Mouse (Mus musculus) hindbrain, embryonic 16.5 days (tissue): ENCODE results near the gene Fam207a. TPM values are rescaled to one million over a fixed set of nuclear protein-coding genes. Genes with fewer than 3 reads are reported as not detected.
A peak's percentile ranks its signal among the peaks of the same experiment; 100 is the strongest.

ENCODE experiments used
- ATAC-seq: fragments of 200-750 bp; cut with Nextera tagmentation; 2 replicates; pipeline ENCODE4 v1.8.0; 2017; ENCODE audit warnings: moderate TSS enrichment, moderate library complexity
- H3K27ac ChIP-seq: fragments of 300-500 bp; sonication (generic); 2 replicates; pipeline ENCODE4 v1.5.1; 2014; ENCODE audit warnings: low read depth, mild to moderate bottlenecking, control low read depth, low read length, moderate library complexity
- H3K27me3 ChIP-seq: fragments of 300-500 bp; sonication (generic); replicated peaks from 2 replicates; pipeline ENCODE4 v1.6.1; 2014; ENCODE audit warnings: low read length; ENCODE audit not compliant: control insufficient read depth, insufficient read depth
- H3K36me3 ChIP-seq: fragments of 300-500 bp; sonication (generic); 2 replicates; pipeline ENCODE4 v1.6.1; 2014; ENCODE audit warnings: mild to moderate bottlenecking, low read length, moderate library complexity, mixed read lengths; ENCODE audit not compliant: control insufficient read depth, insufficient read depth
- H3K4me1 ChIP-seq: fragments of 300-500 bp; sonication (generic); 2 replicates; pipeline ENCODE4 v1.6.1; 2014; ENCODE audit warnings: low read depth, low read length; ENCODE audit not compliant: control insufficient read depth, insufficient read depth
- H3K4me2 ChIP-seq: fragments of 300-500 bp; sonication (generic); 2 replicates; pipeline ENCODE4 v1.6.1; 2014; ENCODE audit warnings: mild to moderate bottlenecking, low read length, control low read depth, moderate library complexity
- H3K4me3 ChIP-seq: fragments of 300-500 bp; sonication (generic); 2 replicates; pipeline ENCODE4 v1.5.1; 2014; ENCODE audit warnings: mild to moderate bottlenecking, low read length, control low read depth, moderate library complexity
- H3K9ac ChIP-seq: fragments of 300-500 bp; sonication (generic); 2 replicates; pipeline ENCODE4 v1.6.1; 2014; ENCODE audit warnings: low read depth, mild to moderate bottlenecking, control low read depth, low read length, moderate library complexity
- H3K9me3 ChIP-seq: fragments of 300-500 bp; sonication (generic); 2 replicates; pipeline ENCODE4 v1.6.1; 2014; ENCODE audit warnings: mild to moderate bottlenecking, low read length, moderate library complexity; ENCODE audit not compliant: control insufficient read depth
- WGBS: fragments of 180-500 bp; shearing (Covaris S2); extraction: QIAGEN DNeasy Blood & Tissue Kit; methylation state at CpG from one replicate; pipeline ENCODE4 v1.1.7; 2014; 5-methylcytosine and 5-hydroxymethylcytosine counted together
- polyA plus RNA-seq: library from polyadenylated mRNA; unstranded; fragments of >200 nt; fragmentation: Nextera tagmentation; extraction: Ambion mirVana; gene quantifications from 2 replicates; pipeline ENCODE4 v1.2.1, GENCODE M21; 2015

Gene Fam207a
- polyA plus RNA-seq, 1 experiment from 2014 or later = 43.5 TPM

GRCm38 (mm10) chr10:77455251-77456010 is 60.2 kb downstream of the Fam207a start:
- 80% methylated on average over 14 of the region's 14 CpGs for WGBS
- no peak overlapping the region for H3K4me2 ChIP-seq
- no peak overlapping the region for H3K27ac ChIP-seq
- H3K9me3 ChIP-seq = no peaks in the 10 kb centered on the region
- no peaks in the 10 kb centered on the region for H3K27me3 ChIP-seq
- no peak for ATAC-seq
- no peak overlapping the region for H3K4me3 ChIP-seq
- no peaks in the 10 kb centered on the region for H3K4me1 ChIP-seq
- H3K9ac ChIP-seq = no peak overlapping the region
- no peaks in the 10 kb centered on the region for H3K36me3 ChIP-seq

DNA sequence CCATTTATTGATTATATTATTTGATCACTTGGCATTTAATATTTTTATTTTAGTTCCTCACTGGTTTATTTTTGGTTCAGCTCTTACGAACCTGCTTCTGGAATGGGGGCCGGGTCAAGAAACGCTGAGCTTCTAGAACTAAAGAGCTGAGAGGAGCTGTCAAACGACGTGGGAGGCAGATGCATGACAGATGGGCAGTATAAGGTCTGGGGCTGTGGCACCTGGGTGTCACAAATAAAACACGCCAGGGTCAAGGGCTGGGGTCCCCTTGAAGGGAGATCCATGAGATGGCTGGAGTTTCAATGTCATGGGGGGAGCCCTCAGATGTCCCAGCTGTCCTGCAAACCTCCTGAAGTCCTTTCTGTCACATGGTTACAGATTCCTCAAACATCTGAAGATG is 60.8 kb downstream of the Fam207a start:
- 78% methylated on average over 6 of the region's 6 CpGs for WGBS
- no peak overlapping the region for H3K27ac ChIP-seq
- H3K9me3 ChIP-seq = no peaks in the 10 kb centered on the region
- H3K36me3 ChIP-seq = no peaks in the 10 kb centered on the region
- no peaks in the 10 kb centered on the region for H3K27me3 ChIP-seq
- no peaks in the 10 kb centered on the region for H3K4me1 ChIP-seq
- ATAC-seq = no peak
- no peak overlapping the region for H3K4me3 ChIP-seq
- no peak overlapping the region for H3K9ac ChIP-seq
- no peak overlapping the region for H3K4me2 ChIP-seq

DNA sequence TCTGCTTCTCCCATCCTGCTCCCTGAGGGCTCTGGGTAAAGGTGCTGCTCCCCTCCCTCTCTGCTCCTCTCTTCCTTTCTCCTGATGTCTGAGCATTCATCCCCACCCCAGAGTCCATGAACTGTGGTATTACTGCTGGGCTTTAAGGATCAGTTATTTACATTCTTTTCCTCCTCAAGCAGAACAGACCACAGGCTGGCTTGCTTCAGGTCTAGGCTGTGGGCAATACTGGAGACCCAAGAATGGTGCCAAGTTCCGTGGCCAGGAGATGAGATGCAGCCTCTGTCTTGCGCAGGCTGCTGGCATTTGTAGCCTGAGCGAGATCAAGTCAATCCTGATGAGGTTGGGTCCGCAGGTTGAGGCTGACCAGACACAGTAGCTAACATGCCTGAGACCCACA is 63.8 kb downstream of the Fam207a start:
- Histone ChIP-seq H3K4me2 (no peak overlapping the region), H3K27me3 (no peaks in the 10 kb centered on the region), H3K9ac (no peak overlapping the region), H3K27ac (no peak overlapping the region), H3K4me1 (no peaks in the 10 kb centered on the region), H3K4me3 (no peak overlapping the region), H3K9me3 (no peaks in the 10 kb centered on the region), H3K36me3 (no peaks in the 10 kb centered on the region)
- no peak for ATAC-seq
- 86% methylated on average over 4 of the region's 4 CpGs for WGBS

GRCm38 (mm10) chr10:77450159-77450464 is 65.5 kb downstream of the Fam207a start:
- H3K4me1 ChIP-seq = no peaks in the 10 kb centered on the region
- H3K9ac ChIP-seq = no peak overlapping the region
- H3K4me2 ChIP-seq = no peak overlapping the region
- H3K4me3 ChIP-seq = no peak overlapping the region
- H3K36me3 ChIP-seq = no peaks in the 10 kb centered on the region
- H3K27ac ChIP-seq = no peak overlapping the region
- no peaks in the 10 kb centered on the region for H3K27me3 ChIP-seq
- ATAC-seq = no peak
- H3K9me3 ChIP-seq = no peaks in the 10 kb centered on the region

- no peaks in the 10 kb centered on the region for H3K27me3 ChIP-seq
- peak overlapping the region; percentile 43 for H3K4me2 ChIP-seq
- no peak for ATAC-seq
- no peaks in the 10 kb centered on the region for H3K9me3 ChIP-seq
- no peaks in the 10 kb centered on the region for H3K36me3 ChIP-seq
- H3K4me1 ChIP-seq = no peaks in the 10 kb centered on the region
- H3K9ac ChIP-seq = peak overlapping the region; percentile 46
- WGBS = 44% methylated on average over 23 of the region's 23 CpGs
- H3K27ac ChIP-seq = no peak overlapping the region
- no peak overlapping the region for H3K4me3 ChIP-seq
Observed at GRCm38 (mm10) chr10:77449315-77450158, 66.0 kb downstream of the Fam207a start.

GRCm38 (mm10) chr10:77448698-77449247 is 66.8 kb downstream of the Fam207a start:
- no peaks in the 10 kb centered on the region for H3K27me3 ChIP-seq
- no peak overlapping the region for H3K9ac ChIP-seq
- no peak overlapping the region for H3K27ac ChIP-seq
- H3K4me3 ChIP-seq = no peak overlapping the region
- no peak overlapping the region for H3K4me2 ChIP-seq
- no peak for ATAC-seq
- 63% methylated on average over 6 of the region's 6 CpGs for WGBS
- no peaks in the 10 kb centered on the region for H3K4me1 ChIP-seq
- no peaks in the 10 kb centered on the region for H3K36me3 ChIP-seq
- no peaks in the 10 kb centered on the region for H3K9me3 ChIP-seq

GRCm38 (mm10) chr10:77448209-77448608 is 67.4 kb downstream of the Fam207a start:
- WGBS = 73% methylated on average over 7 of the region's 7 CpGs
- Histone ChIP-seq H3K4me1 (no peaks in the 10 kb centered on the region), H3K27me3 (no peaks in the 10 kb centered on the region), H3K27ac (no peak overlapping the region), H3K4me2 (no peak overlapping the region), H3K36me3 (no peaks in the 10 kb centered on the region), H3K4me3 (no peak overlapping the region), H3K9me3 (no peaks in the 10 kb centered on the region), H3K9ac (no peak overlapping the region)
- ATAC-seq = no peak

- ATAC-seq = no peak
- 15% methylated on average over 2 of the region's 2 CpGs for WGBS
- Histone ChIP-seq H3K36me3 (no peaks in the 10 kb centered on the region), H3K9me3 (no peaks in the 10 kb centered on the region), H3K27me3 (no peaks in the 10 kb centered on the region), H3K4me1 (no peaks in the 10 kb centered on the region), H3K4me2 (no peak overlapping the region), H3K9ac (no peak overlapping the region), H3K4me3 (no peak overlapping the region), H3K27ac (no peak overlapping the region)
Observed at GRCm38 (mm10) chr10:77447755-77448154, 67.8 kb downstream of the Fam207a start.

DNA sequence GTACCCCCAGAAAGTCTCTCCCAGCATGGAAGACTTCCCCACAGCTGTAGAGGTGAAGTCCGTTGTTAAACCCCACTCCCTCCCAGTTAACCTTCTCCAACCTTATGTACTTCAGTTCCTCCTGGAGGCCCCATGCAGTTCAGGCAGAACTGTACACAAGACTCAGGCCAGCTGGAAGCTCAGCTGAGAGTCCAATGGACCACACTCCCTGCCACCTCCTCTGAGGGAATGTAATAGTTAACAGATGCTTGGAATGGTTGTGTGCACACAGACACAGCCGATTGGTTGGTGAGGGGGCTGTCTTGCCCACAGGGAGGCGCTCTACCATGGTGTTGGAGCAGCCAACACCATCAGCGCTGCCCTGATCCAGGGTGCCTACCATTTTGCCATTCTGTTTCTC is 73.3 kb downstream of the Fam207a start:
- WGBS = 82% methylated on average over 4 of the region's 4 CpGs
- Histone ChIP-seq H3K27ac (no peak overlapping the region), H3K4me1 (no peaks in the 10 kb centered on the region), H3K9me3 (no peaks in the 10 kb centered on the region), H3K36me3 (no peaks in the 10 kb centered on the region), H3K9ac (no peak overlapping the region), H3K4me2 (no peak overlapping the region), H3K4me3 (no peak overlapping the region), H3K27me3 (no peaks in the 10 kb centered on the region)
- ATAC-seq = no peak
